Mouse (Mus musculus): ENCODE measurements around the gene Gm21988. TPM values are rescaled to one million over a fixed set of nuclear protein-coding genes. Genes with fewer than 3 reads are reported as not detected.

Gm21988 gene
- total RNA-seq, 1 experiment from 2014 or later = not detected

DNA sequence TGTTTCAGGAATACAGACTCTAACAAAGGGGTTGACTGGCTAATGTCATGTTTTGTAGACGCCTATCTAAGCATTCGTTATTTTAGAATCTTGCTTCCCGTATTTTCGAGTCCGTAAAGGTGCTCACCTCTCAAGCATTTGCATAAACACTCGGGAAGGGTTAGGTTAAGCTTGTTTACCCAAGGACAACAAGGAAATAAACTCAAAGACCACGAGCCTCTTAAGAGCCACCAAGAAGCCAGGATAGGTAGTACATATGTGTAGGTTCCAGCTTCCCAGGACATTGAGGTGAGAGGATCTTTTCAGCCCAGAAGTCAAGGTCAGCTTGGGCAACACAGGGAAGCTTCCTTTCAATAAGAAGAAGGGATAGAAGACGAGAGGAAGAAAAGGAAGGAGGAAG is 40.5 kb downstream of the Gm21988 start:
- ATAC-seq (replicated peaks; ENCODE audit: insufficient number of reproducible peaks, low FRiP score, low TSS enrichment, poor library complexity, severe bottlenecking) = no peak

DNA sequence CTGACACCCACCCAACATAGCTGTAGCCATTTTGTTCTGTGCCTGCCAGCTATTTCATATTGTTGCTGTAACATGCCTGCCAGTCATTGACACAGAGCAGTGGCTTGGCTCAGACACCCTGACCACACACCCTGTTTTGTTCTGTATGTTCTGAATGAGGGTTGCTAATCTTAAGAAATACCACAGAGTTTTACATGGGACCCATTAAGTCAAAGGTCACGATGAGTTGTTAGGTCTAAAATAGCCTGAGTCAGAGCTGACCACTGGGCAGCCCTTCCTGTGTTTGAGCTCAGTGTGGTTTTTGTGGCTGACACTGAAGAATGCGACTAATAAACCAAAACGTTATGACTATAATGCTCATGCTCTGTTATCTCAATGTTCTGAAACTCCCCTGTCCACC is 41.3 kb downstream of the Gm21988 start:
- ATAC-seq (replicated peaks; ENCODE audit: insufficient number of reproducible peaks, low FRiP score, low TSS enrichment, poor library complexity, severe bottlenecking) = peak; percentile 76

DNA sequence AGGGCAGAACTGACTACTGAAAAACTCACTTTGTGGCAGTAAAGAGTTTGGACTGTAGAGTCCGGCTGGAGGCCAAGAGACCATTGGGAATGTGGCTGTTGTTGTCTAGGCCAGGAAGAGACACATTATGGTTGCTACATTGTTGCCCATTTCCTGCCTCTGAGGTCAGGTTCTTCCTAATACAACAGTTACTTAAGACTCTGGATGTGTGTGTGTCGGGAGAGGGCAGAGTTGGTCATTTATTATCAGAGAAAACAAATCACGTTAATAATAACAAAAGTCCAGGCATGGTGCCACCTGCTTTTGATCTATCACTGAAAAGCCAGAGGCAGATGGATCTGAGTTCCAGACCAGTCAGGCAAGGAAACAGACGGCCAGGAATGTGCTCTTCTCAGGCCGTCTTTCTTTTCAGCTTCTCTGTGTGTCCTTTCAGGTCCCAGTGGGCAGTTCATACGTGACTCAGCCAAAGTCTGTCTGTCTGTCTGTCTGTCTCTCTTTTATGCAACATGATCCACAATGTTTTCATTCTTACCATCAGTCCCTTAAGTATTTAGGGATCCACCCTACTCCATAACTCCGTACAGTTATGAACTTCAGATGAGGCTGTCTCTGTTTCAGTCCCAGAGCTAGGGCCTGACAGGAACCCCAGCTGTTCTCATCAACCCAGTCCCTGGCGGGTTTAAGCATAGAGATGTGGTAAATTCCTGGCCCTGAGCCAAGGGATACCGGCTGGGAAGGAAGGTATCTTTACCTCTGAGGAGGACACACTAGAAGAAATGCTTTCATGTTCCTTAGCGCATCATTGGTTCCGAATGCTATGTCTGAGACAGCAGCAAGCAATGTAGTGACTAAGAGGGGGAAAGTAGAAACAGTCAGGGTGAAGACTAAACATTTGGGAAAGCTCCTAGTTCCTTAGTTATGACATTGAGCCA is 46.0 kb downstream of the Gm21988 start:
- no peak for ATAC-seq (replicated peaks; ENCODE audit: insufficient number of reproducible peaks, low FRiP score, low TSS enrichment, poor library complexity, severe bottlenecking)

DNA sequence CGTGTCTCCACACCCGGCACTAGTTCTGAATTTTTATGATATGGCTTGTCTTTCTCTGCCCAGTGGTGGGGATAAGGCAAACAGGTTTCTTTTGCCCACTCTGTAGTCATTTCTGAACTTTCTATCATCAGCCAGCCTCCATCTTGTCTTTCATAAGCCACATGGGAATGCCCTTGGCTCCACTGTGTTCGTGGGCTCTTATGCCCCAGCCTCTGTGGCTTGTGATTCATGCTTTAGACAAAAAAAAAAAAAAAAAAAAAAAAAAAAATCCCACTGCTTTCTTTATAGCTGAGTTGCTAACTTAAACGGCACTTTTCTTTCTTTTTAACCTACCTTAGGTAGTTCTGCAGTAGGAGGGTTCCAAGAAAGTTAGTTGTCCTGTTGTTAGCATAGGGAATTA is 47.5 kb downstream of the Gm21988 start:
- ATAC-seq (replicated peaks; ENCODE audit: insufficient number of reproducible peaks, low FRiP score, low TSS enrichment, poor library complexity, severe bottlenecking) = no peak

DNA sequence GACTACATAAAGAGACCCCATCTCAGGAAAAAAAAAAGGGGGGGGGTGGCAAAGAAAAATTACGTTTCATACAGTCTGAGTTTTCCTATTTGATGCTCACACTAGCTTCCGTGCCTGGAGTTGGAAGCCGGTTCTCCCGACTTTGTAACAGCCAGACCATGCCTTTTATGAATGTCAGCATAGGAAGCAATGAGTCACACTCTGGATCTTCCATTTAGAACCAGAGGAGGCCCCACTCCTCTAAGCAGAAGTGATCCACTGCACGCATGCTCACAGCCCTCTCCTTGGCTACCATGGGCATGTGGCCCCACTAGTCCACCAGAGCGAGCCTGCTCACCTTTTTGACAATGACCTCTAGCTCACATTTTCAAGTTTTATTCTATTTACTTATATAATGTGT is 48.4 kb downstream of the Gm21988 start:
- ATAC-seq (replicated peaks; ENCODE audit: insufficient number of reproducible peaks, low FRiP score, low TSS enrichment, poor library complexity, severe bottlenecking) = no peak

DNA sequence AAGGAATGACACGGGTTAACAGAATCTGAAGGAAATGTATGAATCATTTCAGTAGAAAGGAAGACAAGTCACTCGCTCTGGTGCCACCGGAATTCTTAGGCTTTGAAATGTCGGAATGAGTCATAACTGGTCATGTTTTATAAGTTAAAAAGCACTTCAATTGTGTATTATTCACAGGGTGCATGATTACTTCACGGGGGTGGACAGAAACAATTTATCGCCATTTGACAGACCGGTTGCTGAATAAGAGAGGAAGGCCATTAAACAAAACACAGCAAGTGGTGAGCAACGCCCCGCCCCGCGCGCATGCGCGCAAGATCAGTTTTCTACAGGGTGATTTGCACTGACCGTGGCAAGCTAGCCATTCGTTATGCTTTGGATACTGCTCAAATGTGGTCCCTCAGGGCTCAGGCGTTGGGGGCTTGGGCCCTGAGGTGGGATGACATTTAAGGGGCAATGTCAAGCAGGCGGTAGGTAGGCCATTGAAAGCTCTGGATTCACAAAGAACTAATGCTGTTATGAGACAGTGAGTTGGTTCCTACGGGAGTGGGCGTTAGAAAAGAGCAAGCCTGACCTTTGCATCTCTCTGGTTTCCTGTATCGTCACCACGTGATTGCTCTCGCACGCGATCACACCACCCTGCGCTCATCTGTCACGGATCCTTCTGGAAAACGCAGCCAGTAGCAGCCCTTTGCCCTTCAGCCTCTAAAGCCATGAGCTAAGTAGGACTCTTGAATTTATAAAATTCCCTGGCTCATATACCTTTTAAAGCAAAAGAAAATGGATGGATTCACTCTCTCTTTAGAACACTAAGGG is 50.1 kb downstream of the Gm21988 start:
- no peak for ATAC-seq (replicated peaks; ENCODE audit: insufficient number of reproducible peaks, low FRiP score, low TSS enrichment, poor library complexity, severe bottlenecking)

Other genes with a start within 250 kb of the Gm21988 start
- gene Gabarap, start 248.7 kb downstream of the Gm21988 start, total RNA-seq (2017) = 244 to 340 TPM (median 296 TPM) in 3 replicates
- gene Phf23, start 244.1 kb downstream of the Gm21988 start, total RNA-seq (2017) = 48.7 to 74.0 TPM (median 57.5 TPM) in 3 replicates
- 18.6 to 27.1 TPM (median 19.1 TPM) in 3 replicates for gene Dvl2, start 239.2 kb downstream of the Gm21988 start, total RNA-seq (2017)
- gene Acadvl, start 224.4 kb downstream of the Gm21988 start, total RNA-seq (2017) = 46.9 to 64.6 TPM (median 55.3 TPM) in 3 replicates
- gene Dlg4, start 222.9 kb downstream of the Gm21988 start, total RNA-seq (2017) = 3.5 to 20.2 TPM (median 6.5 TPM) in 3 replicates
- not detected in 3 replicates for gene Asgr1, start 185.7 kb downstream of the Gm21988 start, total RNA-seq (2017)
- gene Asgr2, start 147.2 kb downstream of the Gm21988 start, total RNA-seq (2017) = 2.8 TPM in 1 of 3 replicates, not detected in the others
- gene Mgl2, start 109.5 kb downstream of the Gm21988 start, total RNA-seq (2017) = 0.38 to 0.39 TPM in 2 of 3 replicates, not detected in the other
- 5.3 to 21.7 TPM (median 15.6 TPM) in 3 replicates for gene Clec10a, start 83.6 kb downstream of the Gm21988 start, total RNA-seq (2017)
- not detected in 3 replicates for gene Slc16a11, start 27.1 kb downstream of the Gm21988 start, total RNA-seq (2017)
- 1.9 to 11.0 TPM (median 3.1 TPM) in 3 replicates for gene Slc16a13, start 18.8 kb downstream of the Gm21988 start, total RNA-seq (2017)
- not detected in 3 replicates for gene Bcl6b, start 10.0 kb downstream of the Gm21988 start, total RNA-seq (2017)
- 8.1 to 28.1 TPM (median 18.3 TPM) in 3 replicates for gene 0610010K14Rik, start 1.9 kb downstream of the Gm21988 start, total RNA-seq (2017)
- gene Rnasek, start within 50 bp of the Gm21988 start, total RNA-seq (2017) = 17.5 to 31.1 TPM (median 23.2 TPM) in 3 replicates
- 0.85 to 26.1 TPM (median 1.6 TPM) in 3 replicates for gene Alox12, start 15.5 kb upstream of the Gm21988 start, total RNA-seq (2017)
- 2.5 TPM in 1 of 3 replicates, not detected in the others for gene Alox12e, start 82.8 kb upstream of the Gm21988 start, total RNA-seq (2017)
- gene Alox15, start 112.2 kb upstream of the Gm21988 start, total RNA-seq (2017) = 1.6 to 43.2 TPM (median 41.4 TPM) in 3 replicates
- 1.6 to 4.9 TPM (median 2.1 TPM) in 3 replicates for gene Pelp1, start 170.2 kb upstream of the Gm21988 start, total RNA-seq (2017)
- 94.2 to 148 TPM (median 113 TPM) in 3 replicates for gene Arrb2, start 192.8 kb upstream of the Gm21988 start, total RNA-seq (2017)
- gene Med11, start 212.1 kb upstream of the Gm21988 start, total RNA-seq (2017) = 37.7 to 56.2 TPM (median 52.1 TPM) in 3 replicates
- 0.21 TPM in 1 of 3 replicates, not detected in the others for gene Zmynd15, start 219.6 kb upstream of the Gm21988 start, total RNA-seq (2017)
- 1.6 to 3.5 TPM (median 2.8 TPM) in 3 replicates for gene Cxcl16, start 220.2 kb upstream of the Gm21988 start, total RNA-seq (2017)

Data from monocyte, adult 5-6 weeks (primary cell).